Mouse (Mus musculus): ENCODE results near the gene Fgfr2.
A peak's percentile ranks its signal among the peaks of the same experiment; 100 is the strongest.
"Not testable (repeated sequence)": the region's sequence is repeated elsewhere in the genome, so short reads cannot be mapped to it uniquely, and the experiment has no call there.

Fgfr2 gene

DNA sequence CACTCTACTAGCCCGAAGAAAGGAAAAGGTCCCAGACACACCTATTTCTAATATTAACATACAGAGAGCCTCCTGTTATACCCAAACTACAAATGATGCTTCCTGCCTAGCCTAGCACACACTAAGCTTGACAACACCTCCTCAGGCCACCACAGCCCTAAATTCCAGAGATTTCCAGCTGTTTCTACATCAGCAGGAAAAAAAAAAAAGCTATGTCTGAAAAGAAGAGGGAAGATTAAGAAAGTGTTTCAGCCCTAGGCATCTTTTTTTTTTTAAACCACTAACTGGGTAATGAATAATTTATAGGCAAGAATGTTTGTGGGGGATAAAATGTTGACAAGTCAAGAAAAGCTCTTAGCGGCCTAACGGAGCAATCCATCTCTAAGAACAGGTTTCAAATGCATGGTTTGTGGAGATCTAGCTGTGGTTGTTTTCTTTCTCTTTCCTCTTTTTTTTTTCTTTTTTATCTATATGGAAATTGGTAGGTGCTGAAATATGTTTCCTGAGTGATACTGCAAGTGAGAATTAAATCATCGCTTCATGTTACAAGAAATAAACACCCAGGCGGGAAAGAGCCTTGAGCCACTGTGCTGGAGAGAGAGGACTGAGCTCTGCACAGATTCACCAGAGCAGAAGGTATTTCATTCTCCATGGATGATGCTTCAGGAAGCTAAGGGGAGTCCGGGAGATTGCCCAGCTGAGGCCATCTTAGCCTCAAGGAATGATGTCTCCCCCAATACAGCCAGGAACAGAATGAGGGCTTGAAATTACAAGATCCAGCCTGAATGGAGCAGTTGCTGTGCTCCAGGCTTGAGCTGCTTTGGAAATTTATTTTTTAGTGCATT, 673.0 kb downstream of the Fgfr2 start:
- no peak for DNase-seq (ENCODE audit: low read depth)

- no peak for DNase-seq (ENCODE audit: low read depth)
These were observed 674.5 kb downstream of the Fgfr2 start for GRCm38 (mm10) chr7:132448511-132449154.

DNA sequence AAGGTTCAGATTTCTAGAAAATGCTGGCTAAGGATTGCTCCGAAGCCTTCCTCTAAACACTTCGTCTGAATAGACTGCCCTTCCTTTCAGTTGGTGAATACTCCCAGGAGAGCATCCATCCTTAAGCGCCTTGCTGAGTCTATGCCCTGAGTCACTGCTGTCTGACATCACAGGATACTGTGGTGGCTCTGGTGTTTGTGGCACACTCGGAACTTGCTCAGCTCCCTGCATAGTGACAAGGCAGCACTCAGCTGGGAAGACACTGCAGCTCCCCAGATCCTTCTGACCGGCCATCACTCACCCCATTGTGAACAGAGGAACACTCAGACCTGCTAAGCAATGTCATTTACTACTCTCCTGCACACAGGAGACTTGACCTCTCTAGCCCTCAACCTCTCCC, 675.6 kb downstream of the Fgfr2 start:
- DNase-seq (ENCODE audit: low read depth): no peak

- no peak for DNase-seq (ENCODE audit: low read depth)
These were observed 676.3 kb downstream of the Fgfr2 start for GRCm38 (mm10) chr7:132446841-132447240.

DNA sequence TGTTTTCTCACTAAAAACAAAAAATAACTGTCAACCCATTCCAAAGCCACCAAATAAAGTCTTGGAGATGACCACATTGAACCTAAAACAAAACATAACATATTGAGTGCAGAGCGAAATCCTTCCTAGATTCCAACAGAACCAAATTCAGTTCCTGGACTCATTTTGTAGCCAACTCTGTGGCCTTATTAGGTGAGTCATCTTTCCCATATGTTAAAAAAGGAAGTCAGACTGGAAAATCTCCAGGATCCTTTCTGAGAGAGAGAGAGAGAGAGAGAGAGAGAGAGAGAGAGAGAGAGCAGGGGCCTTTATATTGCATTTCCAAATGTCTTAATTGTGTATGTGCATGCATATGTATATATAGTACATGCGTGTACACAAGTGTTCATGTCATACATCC, 678.9 kb downstream of the Fgfr2 start:
- no peak for DNase-seq (ENCODE audit: low read depth)

GRCm38 (mm10) chr7:132443769-132444168, 679.4 kb downstream of the Fgfr2 start:
- no peak for DNase-seq (ENCODE audit: low read depth)

- DNase-seq (ENCODE audit: low read depth): no peak
These were observed 680.0 kb downstream of the Fgfr2 start for GRCm38 (mm10) chr7:132443134-132443533.

DNA sequence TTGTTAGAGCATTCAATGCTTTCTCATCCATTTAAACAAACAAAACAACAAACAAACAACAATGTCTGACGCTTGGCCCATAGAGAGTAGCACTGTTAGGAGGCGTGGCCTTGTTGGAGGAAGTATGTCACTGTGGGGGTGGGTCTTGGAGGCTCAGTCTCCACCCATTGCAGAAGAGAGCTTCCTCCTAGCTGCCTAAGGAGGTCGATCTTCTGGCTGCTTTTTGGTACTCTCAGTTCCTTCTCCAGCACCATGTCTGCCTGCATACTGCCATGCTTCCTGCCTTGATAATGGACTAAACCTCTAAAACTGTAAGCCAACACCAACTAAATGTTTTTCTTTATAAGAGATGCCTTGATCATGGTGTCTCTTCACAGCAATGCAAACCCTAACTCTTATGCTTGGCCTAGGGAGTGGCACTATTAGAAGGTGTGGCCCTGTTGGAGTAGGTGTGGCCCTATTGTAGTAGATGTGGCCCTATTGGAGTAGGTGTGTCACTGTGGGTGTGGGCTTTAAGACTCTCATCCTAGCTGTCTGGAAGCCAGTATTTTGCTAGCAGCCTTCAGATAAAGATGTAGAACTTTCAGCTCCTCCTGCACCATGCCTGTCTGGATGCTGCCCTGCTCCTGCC, 680.9 kb downstream of the Fgfr2 start:
- not testable (repeated sequence) for DNase-seq (ENCODE audit: low read depth)

DNA sequence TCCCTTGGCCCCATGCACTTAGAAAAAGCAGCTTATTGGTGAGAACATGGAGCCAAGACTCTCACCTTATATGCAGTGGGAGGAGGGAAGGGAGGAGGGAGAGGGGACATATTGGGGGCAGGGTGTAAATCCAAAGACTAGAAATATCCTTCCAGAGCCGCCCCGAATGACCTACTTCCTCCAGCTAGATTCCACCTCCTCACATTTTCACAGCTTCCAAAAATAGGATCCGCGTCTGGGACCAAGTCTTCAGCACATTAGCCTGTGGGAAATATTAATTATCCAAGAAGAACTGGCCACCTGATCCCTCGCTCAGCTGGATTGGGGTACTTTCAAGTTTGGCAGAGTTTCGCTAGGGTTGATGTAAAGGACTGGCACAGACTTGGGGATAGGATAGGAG, 683.2 kb downstream of the Fgfr2 start:
- no peak for DNase-seq (ENCODE audit: low read depth)

DNA sequence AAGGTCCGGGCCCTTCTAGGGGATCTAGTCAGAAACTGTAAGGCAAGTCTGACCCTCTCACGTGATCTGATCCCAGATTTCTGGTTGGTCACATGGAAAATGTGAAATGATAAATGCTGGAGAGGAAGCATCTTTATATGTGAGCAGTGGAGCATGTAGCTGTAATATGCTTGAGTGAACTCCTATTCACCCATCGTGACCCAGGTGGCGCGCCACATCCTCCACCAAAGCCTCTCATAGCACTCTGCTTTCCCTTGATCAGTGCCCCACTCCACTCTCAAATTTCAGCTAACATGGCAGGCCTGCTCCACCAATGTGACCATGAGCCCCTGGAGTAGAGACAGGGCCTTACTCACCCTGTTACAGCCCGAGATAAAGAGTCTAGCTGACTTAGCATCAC, 685.1 kb downstream of the Fgfr2 start:
- DNase-seq (ENCODE audit: low read depth): no peak

- DNase-seq (ENCODE audit: low read depth): no peak
These were observed 685.7 kb downstream of the Fgfr2 start for GRCm38 (mm10) chr7:132437431-132437830.

- DNase-seq (ENCODE audit: low read depth): no peak
These were observed 687.6 kb downstream of the Fgfr2 start for GRCm38 (mm10) chr7:132435486-132436055.

DNA sequence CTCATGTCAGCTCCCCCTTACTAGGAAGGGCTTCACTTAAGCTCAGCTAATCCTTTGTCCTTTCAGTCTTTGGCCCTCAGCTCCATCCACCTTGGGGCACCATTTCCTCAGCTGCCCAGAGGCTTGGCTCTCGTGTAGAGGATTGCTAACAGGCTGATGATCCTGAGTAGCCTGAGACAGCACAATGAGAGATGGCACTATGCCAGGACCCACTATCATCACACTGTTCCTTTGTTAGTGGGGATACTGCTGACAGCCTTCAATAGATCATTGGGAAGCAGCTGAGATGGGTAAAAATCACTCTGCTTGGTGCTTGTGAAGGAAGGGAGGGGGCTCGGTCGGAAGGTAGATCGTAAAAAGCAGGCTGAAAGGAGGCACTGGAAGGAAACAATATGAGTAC, 693.8 kb downstream of the Fgfr2 start:
- no peak for DNase-seq (ENCODE audit: low read depth)

- peak; percentile 27 for DNase-seq (ENCODE audit: low read depth)
These were observed 694.8 kb downstream of the Fgfr2 start for GRCm38 (mm10) chr7:132428308-132428707.

DNA sequence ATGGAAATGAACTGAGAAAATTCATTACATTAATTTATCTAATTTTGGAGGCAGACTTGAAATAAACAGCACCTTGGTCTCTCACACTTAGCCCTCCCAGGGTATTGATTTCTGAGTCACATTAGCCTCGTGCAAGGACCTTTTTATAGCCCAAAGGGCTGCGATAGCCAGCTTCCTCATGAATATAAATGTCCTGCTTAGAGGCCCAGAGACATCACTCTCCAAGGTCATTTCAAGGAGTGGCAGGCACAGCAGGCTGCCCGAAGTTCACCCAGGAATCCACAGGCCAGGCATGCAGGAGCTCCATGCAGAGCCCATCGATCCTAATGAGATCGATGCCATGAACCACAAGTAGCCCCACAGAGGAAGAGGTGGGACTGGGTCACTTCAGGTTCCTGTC, 697.1 kb downstream of the Fgfr2 start:
- DNase-seq (ENCODE audit: low read depth): no peak

GRCm38 (mm10) chr7:132425364-132425999, 697.7 kb downstream of the Fgfr2 start:
- DNase-seq (ENCODE audit: low read depth): no peak

GRCm38 (mm10) chr7:132423570-132423969, 699.6 kb downstream of the Fgfr2 start:
- DNase-seq (ENCODE audit: low read depth): peak; percentile 31

GRCm38 (mm10) chr7:132419378-132420255, 703.5 kb downstream of the Fgfr2 start:
- no peak for DNase-seq (ENCODE audit: low read depth)

DNA sequence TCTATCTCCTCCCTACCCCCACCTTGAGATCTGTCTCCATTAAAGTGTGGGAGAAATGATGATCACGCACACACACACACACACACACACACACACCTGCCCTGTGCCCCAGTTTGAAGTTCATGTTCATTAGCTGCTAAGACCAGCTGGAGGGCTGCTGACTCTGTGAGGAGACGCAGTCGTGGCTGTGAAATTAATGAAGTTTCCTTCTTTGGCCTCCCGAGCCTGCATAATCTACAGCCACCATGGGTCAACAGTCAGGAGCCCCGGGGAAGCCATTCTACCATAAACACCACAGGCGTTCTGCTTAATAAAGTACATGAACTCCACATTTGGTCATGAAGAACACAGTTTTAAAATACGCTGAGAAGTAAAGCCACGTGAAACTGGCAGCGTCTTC, 706.3 kb downstream of the Fgfr2 start:
- DNase-seq (ENCODE audit: low read depth): no peak

DNA sequence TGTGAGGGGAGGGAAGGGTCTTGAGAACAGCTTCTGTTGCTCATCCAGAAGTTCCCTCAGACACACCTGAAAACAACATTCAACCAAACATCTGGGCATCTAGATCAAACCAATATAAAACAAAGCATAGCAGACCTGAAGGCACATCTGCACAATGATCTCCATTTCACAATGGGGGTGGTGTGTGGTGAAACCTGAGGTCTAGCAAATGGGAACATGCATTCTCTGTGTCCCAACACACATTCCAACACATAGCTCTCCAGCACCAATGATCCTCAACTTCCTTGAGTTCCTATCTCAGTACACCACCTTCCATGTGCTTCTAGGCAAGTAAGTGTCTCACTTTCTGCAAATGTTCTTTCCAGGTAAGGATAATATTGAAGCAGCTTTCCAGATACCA, 707.3 kb downstream of the Fgfr2 start:
- no peak for DNase-seq (ENCODE audit: low read depth)

DNA sequence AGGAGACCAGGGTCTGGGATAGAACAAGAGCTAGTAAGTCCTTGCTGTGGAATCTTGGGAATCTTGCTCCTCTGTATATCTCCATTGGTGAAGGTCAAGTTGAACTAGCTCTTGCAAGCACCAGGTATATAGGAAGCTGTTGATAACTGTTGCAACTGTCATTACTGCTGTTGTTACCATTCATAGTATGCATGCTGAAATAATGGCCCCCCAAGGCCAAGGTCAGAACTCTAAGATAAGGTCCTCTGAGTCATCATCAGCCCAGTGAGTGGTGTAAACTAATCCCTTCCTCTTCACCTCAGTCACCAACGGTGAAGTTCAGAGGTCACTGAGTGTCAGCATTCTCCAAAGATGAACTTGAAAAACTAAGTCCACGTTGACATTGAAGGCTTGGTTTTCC, 710.6 kb downstream of the Fgfr2 start:
- no peak for DNase-seq (ENCODE audit: low read depth)

All from fibroblast of lung, adult 2 months (primary cell).